ENCODE assay signal across 19 mouse cellular contexts in genomic region chr15:5321691-5322090, GRCm38 (mm10).
DNase-seq lines count a peak whose midpoint lies in the region; TF ChIP-seq lines count a peak whose summit lies in the region.
"Had no signal": no experiment of that assay in that cellular context is flagged by ENCODE, and none has a peak within 500 bp of the region (broad histone marks: within the 10 kb centered on the region; RNA-seq: fewer than 3 reads in every experiment).

No protein-coding gene starts in this region.

- no peak for TF ChIP-seq CTCF in layer of hippocampus, adult 2 months (conservative IDR thresholded peaks at IDR 0.05)

- H3K4me3 ChIP-seq in layer of hippocampus, adult 2 months = no peak overlapping the region

- H3K27ac ChIP-seq in layer of hippocampus, adult 2 months = no peak overlapping the region

- DNase-seq in 3T3-L1 (ENCODE audit: low read depth, low spot score) (peak; percentile 89), NIH3T3 (ENCODE audit: low read depth) (peak; percentile 71)
- peak; percentile 1 for DNase-seq in brain, adult 2 months (ENCODE audit: low read depth, low spot score)
- no peak for DNase-seq in spleen, postnatal 14 days (ENCODE audit: low spot score in 2 of 2)
- no peak for DNase-seq in testis, postnatal 10 days (ENCODE audit: low spot score)
- no peak for DNase-seq in layer of hippocampus, adult 2 months (ENCODE audit: low spot score in 2 of 2)
- DNase-seq: adrenal gland, adult 2 months; adrenal gland, adult 8-10 months; adrenal gland, postnatal 10 days; adrenal gland, postnatal 14 days; adrenal gland, postnatal 25 days; adrenal gland, postnatal 36 days; B cell, adult 2 months; cerebellum, adult 11 months; cerebellum, adult 11-12 months; cerebellum, adult 18-20 months; cerebellum, adult 2 months; cerebellum, adult 8-10 months; cerebellum, adult 9-10 months had no signal

Comparison
In these comparisons a context has a peak if more than half of its experiments do, and no peak if none do; other contexts are left out.
1. DNase-seq: peak in 3T3-L1 (single experiment), NIH3T3 (single experiment) and brain, adult 2 months (single experiment); none in spleen, postnatal 14 days (0 of 2), testis, postnatal 10 days (single experiment) and layer of hippocampus, adult 2 months (0 of 2).